Comparison of ENCODE assay signal across 8 mouse cellular contexts in genomic region chr11:96075509-96076220, GRCm38 (mm10). TPM values are rescaled to one million over a fixed set of nuclear protein-coding genes. Genes with fewer than 3 reads are reported as not detected.
A peak's percentile ranks its signal among the peaks of the same experiment; 100 is the strongest.
DNase-seq lines count a peak whose midpoint lies in the region; ATAC-seq lines count a peak whose summit lies in the region.

Gene Atp5g1 (minus strand): TSS chr11:96075670.

- peak within 1 kb of the TSS; percentile 60 for H3K9ac ChIP-seq in hindbrain, embryonic 11.5 days (ENCODE audit: low read depth, low read length)

- H3K4me2 ChIP-seq in hindbrain, embryonic 11.5 days (replicated peaks; ENCODE audit: low read depth, low read length), result peak within 1 kb of the TSS; percentile 83

- 0% methylated on average over 37 of the region's 37 CpGs for WGBS in hindbrain, embryonic 11.5 days

- H3K9me3 ChIP-seq in hindbrain, embryonic 11.5 days (ENCODE audit: control insufficient read depth, low read length), result no peaks in the 10 kb centered on the region

- no peak within 1 kb of the TSS for H3K27ac ChIP-seq in hindbrain, embryonic 11.5 days (ENCODE audit: low read depth, low read length)

- H3K4me1 ChIP-seq in hindbrain, embryonic 11.5 days (replicated peaks; ENCODE audit: control insufficient read depth, insufficient read depth, low read length), result peaks cover 3% of the 10 kb centered on the region; the same call in 1 of the 2 replicates

- peaks cover 4% of the 10 kb centered on the region; the same call in 1 of the 2 replicates for H3K36me3 ChIP-seq in hindbrain, embryonic 11.5 days (ENCODE audit: control insufficient read depth, insufficient read depth, low read length)

- no peaks in the 10 kb centered on the region for H3K27me3 ChIP-seq in hindbrain, embryonic 11.5 days (ENCODE audit: control insufficient read depth, insufficient read depth, low read length)

- peak; percentile 97 for ATAC-seq in hindbrain, embryonic 11.5 days (ENCODE audit: low FRiP score)

- peak within 1 kb of the TSS; percentile 55 for H3K4me3 ChIP-seq in hindbrain, embryonic 11.5 days (ENCODE audit: low read depth, low read length)

- peak; percentile 98 for DNase-seq in Muller cell, postnatal 12 days (ENCODE audit: inconsistent ontology term)
- DNase-seq in cerebellum, adult 9-11 months, result peak; percentile 100
- DNase-seq in frontal cortex, adult 2 months (ENCODE audit: extremely low spot score in 1 of 2, low spot score in 1 of 2), result peak; percentile 100
- peak; percentile 95 for DNase-seq in hindbrain, embryonic 11.5 days (ENCODE audit: low spot score)
- peak; percentile 97 to 98 for DNase-seq in layer of hippocampus, postnatal 10 days (ENCODE audit: low spot score in 2 of 2)
- DNase-seq in lung, postnatal 10 days, result peak; percentile 100
- peak; percentile 94 for DNase-seq in ovary, postnatal 36 days (ENCODE audit: low spot score)
- DNase-seq in thymus, postnatal 25 days, result peak; percentile 98

RNA-seq across cellular contexts. Expression of gene Atp5g1, which starts in this region (rescaled TPM):
- polyA plus RNA-seq in frontal cortex, adult 2 months (2012; rRNA removed), result 410 and 500 TPM in 2 replicates
- 474 and 485 TPM in 2 replicates for polyA plus RNA-seq in hindbrain, embryonic 11.5 days (2014; fragmentation: Nextera tagmentation; extraction: Ambion mirVana)
- total RNA-seq in layer of hippocampus, postnatal 10 days (2021), result 100 to 1,000 TPM; 583 to 624 TPM
